Mouse (Mus musculus) NIH3T3 (cell line): ENCODE results near the gene Uck2.
A peak's percentile ranks its signal among the peaks of the same experiment; 100 is the strongest.

Experiments
- DNase-seq: peaks from one replicate; pipeline ENCODE4 v3.0.0-alpha.2; 2012; ENCODE audit warnings: low read depth

The Uck2 gene

GRCm38 (mm10) chr1:167208816-167209215, 76.3 kb downstream of the Uck2 start:
- DNase-seq, result no peak

GRCm38 (mm10) chr1:167205177-167205750, 79.9 kb downstream of the Uck2 start:
- peak; percentile 7 for DNase-seq

GRCm38 (mm10) chr1:167204421-167204820, 80.7 kb downstream of the Uck2 start:
- peak; percentile 58 for DNase-seq

GRCm38 (mm10) chr1:167194766-167195165, 90.4 kb downstream of the Uck2 start:
- DNase-seq, result no peak

GRCm38 (mm10) chr1:167187791-167188190, 97.3 kb downstream of the Uck2 start:
- peak; percentile 75 for DNase-seq

GRCm38 (mm10) chr1:167181919-167182616, 103.1 kb downstream of the Uck2 start:
- DNase-seq, result peak; percentile 22
